Mouse (Mus musculus): ENCODE results near the gene Cyb561. TPM values are rescaled to one million over a fixed set of nuclear protein-coding genes. Genes with fewer than 3 reads are reported as not detected.
A peak's percentile ranks its signal among the peaks of the same experiment; 100 is the strongest.

The Cyb561 gene
- total and polyA plus RNA-seq, 2 experiments from 2014 or later: 7.1 to 11.4 TPM

DNA sequence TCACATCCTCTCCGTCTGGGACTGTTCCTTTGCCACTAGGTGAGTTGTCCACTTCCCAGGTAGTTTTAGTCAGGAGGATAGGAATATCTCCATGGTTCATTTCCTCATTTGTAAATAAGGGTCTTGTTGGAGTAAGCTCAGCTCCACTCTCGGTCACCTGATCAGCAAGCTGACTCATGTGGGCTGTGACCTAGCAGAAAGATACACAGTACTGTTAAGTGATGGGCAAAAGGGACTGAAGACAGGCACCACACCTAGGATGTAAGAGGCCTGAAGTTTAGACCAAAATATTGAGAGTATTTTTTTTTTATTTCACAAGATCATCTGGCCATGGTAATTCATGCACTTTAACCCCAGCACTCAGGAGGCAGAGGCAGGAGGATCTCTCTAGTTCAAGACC lies 32.3 kb downstream of the Cyb561 start:
- H3K27ac ChIP-seq (ENCODE audit: low read depth): no peak overlapping the region
- no peak overlapping the region for H3K9ac ChIP-seq (replicated peaks; ENCODE audit: low read depth, low read length)
- no peaks in the 10 kb centered on the region for H3K9me3 ChIP-seq (replicated peaks; ENCODE audit: control insufficient read depth, low read length)
- no peak overlapping the region for H3K4me2 ChIP-seq (ENCODE audit: low read depth, low read length)
- WGBS: 90% methylated on average over 2 of the region's 2 CpGs
- no peak for TF ChIP-seq CTCF (IDR thresholded peaks at IDR 0.05; ENCODE audit: low read depth)
- TF ChIP-seq EP300 (IDR thresholded peaks at IDR 0.05; ENCODE audit: low read depth): no peak
- ATAC-seq (ENCODE audit: insufficient read depth, low read depth) (no peak), DNase-seq (ENCODE audit: low spot score) (no peak)
- H3K36me3 ChIP-seq (replicated peaks; ENCODE audit: control insufficient read depth, insufficient read depth, low read length): peaks cover 55% of the 10 kb centered on the region
- no peaks in the 10 kb centered on the region for H3K4me1 ChIP-seq (ENCODE audit: control insufficient read depth, insufficient read depth)
- H3K4me3 ChIP-seq (ENCODE audit: low read depth, low read length): no peak overlapping the region
- no peaks in the 10 kb centered on the region for H3K27me3 ChIP-seq (ENCODE audit: control insufficient read depth, insufficient read depth, low read length)

DNA sequence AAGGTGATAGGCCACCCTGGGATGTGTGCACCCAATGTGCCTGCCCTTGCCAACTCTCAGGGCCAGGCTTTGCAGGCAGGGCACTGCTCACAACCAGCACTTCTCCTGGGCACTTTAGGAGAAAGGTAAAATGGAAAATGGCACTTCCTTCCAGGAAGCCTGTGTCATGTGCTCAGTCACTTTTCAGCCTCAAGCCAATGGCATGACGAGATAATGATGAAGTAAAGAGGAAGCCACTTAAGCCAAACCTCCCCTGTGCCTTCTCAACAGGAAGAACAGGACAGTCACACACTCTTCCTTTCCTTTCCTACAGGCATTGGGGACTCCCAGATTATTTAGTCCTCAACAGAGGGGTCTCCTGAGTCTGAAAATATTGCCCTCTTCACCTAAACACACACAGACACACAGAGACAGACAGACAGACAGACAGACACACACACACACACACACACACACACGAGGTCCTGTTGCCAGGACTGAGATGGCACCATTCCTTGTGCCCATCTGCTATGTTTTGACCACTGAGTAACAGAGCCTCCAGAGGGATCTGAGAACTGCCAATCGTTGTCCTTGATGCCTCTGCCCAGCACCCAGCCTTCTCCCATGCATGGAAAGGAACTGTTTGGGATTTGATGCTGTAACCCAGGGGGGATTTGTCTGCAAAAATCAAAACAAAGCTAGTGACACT lies 32.9 kb downstream of the Cyb561 start:
- no peak overlapping the region for H3K4me2 ChIP-seq (ENCODE audit: low read depth, low read length)
- no peak for TF ChIP-seq EP300 (IDR thresholded peaks at IDR 0.05; ENCODE audit: low read depth)
- TF ChIP-seq CTCF (IDR thresholded peaks at IDR 0.05; ENCODE audit: low read depth): no peak
- DNase-seq (ENCODE audit: low spot score) (no peak), ATAC-seq (ENCODE audit: insufficient read depth, low read depth) (no peak)
- 66% methylated on average over 3 of the region's 3 CpGs for WGBS
- H3K36me3 ChIP-seq (replicated peaks; ENCODE audit: control insufficient read depth, insufficient read depth, low read length): peaks cover 55% of the 10 kb centered on the region
- no peak overlapping the region for H3K4me3 ChIP-seq (ENCODE audit: low read depth, low read length)
- H3K27me3 ChIP-seq (ENCODE audit: control insufficient read depth, insufficient read depth, low read length): no peaks in the 10 kb centered on the region
- no peaks in the 10 kb centered on the region for H3K9me3 ChIP-seq (replicated peaks; ENCODE audit: control insufficient read depth, low read length)
- no peak overlapping the region for H3K9ac ChIP-seq (replicated peaks; ENCODE audit: low read depth, low read length)
- H3K27ac ChIP-seq (ENCODE audit: low read depth): no peak overlapping the region
- H3K4me1 ChIP-seq (ENCODE audit: control insufficient read depth, insufficient read depth): no peaks in the 10 kb centered on the region

DNA sequence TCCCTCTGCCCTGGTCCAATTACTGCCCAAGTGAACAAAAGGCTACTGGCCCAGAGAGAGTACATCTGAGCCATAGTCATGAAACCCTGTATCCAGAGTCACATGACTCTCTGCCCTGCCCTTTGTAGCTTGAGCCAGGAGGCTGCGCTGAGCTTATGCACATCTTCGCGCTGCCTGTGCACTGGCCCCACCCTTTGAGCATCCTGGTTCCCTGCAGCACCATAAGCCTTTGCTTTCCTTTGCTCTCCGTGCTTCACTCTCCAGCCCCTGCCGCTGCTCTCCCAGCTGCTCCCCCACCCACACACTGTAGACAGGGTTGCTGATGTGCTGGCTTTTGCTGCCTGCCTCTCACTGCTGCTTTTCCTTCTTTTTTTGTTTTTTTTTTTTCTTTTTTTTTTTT lies 39.6 kb downstream of the Cyb561 start:
- TF ChIP-seq EP300 (IDR thresholded peaks at IDR 0.05; ENCODE audit: low read depth) (no peak), CTCF (IDR thresholded peaks at IDR 0.05; ENCODE audit: low read depth) (no peak)
- H3K4me2 ChIP-seq (ENCODE audit: low read depth, low read length): no peak overlapping the region
- no peak overlapping the region for H3K4me3 ChIP-seq (ENCODE audit: low read depth, low read length)
- peaks cover 33% of the 10 kb centered on the region for H3K36me3 ChIP-seq (replicated peaks; ENCODE audit: control insufficient read depth, insufficient read depth, low read length)
- H3K27me3 ChIP-seq (ENCODE audit: control insufficient read depth, insufficient read depth, low read length): no peaks in the 10 kb centered on the region
- WGBS: 82% methylated on average over 5 of the region's 5 CpGs
- no peak for ATAC-seq (ENCODE audit: insufficient read depth, low read depth)
- no peak overlapping the region for H3K9ac ChIP-seq (replicated peaks; ENCODE audit: low read depth, low read length)
- no peaks in the 10 kb centered on the region for H3K4me1 ChIP-seq (ENCODE audit: control insufficient read depth, insufficient read depth)
- no peaks in the 10 kb centered on the region for H3K9me3 ChIP-seq (replicated peaks; ENCODE audit: control insufficient read depth, low read length)
- no peak overlapping the region for H3K27ac ChIP-seq (ENCODE audit: low read depth)
- DNase-seq (ENCODE audit: low spot score): no peak

DNA sequence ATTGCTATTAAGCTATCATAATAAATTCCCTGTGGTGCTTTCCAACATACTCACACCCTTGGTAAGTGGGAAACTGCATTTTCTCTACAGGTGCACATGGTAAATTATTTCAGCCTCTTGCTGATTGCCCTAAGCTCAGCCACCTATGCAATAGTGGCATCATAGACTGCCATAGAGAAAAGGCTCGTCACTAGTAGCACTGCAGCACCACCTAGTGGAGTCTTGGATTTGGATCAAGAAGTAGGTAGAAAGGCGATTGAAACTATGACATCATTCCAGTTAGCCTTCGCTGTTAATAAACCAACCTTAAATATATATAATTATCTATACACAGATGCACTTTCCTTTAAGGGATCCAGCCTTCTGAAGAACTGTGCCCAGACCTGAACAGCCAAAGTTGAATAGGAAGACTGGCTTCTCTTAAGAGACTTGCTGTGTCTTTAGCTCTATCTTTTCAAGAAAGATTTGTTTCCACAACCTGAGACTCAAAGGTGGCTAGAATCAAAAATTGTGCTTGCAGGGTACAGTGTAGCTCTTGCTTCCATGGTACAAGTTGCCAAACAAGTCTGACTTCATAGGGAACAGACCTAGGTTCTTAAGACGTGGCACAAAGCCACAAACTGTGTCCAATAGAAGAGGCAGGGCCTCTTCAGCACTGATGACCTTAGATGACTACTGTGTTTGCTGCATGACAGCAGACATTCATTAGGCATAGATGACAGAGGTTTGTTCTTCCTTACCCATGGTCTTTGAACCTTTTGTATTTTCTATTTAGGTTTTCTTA lies 41.4 kb downstream of the Cyb561 start:
- H3K27me3 ChIP-seq (ENCODE audit: control insufficient read depth, insufficient read depth, low read length): no peaks in the 10 kb centered on the region
- H3K4me3 ChIP-seq (ENCODE audit: low read depth, low read length): no peak overlapping the region
- no peaks in the 10 kb centered on the region for H3K9me3 ChIP-seq (replicated peaks; ENCODE audit: control insufficient read depth, low read length)
- no peak overlapping the region for H3K4me2 ChIP-seq (ENCODE audit: low read depth, low read length)
- peak; percentile 87 for DNase-seq (ENCODE audit: low spot score)
- no peak overlapping the region for H3K27ac ChIP-seq (ENCODE audit: low read depth)
- no peaks in the 10 kb centered on the region for H3K4me1 ChIP-seq (ENCODE audit: control insufficient read depth, insufficient read depth)
- ATAC-seq (ENCODE audit: insufficient read depth, low read depth): peak; percentile 68; the same call in 1 of the 2 replicates
- 25% methylated on average over 4 of the region's 4 CpGs for WGBS
- peaks cover 22% of the 10 kb centered on the region for H3K36me3 ChIP-seq (replicated peaks; ENCODE audit: control insufficient read depth, insufficient read depth, low read length)
- no peak overlapping the region for H3K9ac ChIP-seq (replicated peaks; ENCODE audit: low read depth, low read length)
- peak; percentile 96 for TF ChIP-seq CTCF (IDR thresholded peaks at IDR 0.05; ENCODE audit: low read depth)
- no peak for TF ChIP-seq EP300 (IDR thresholded peaks at IDR 0.05; ENCODE audit: low read depth)

DNA sequence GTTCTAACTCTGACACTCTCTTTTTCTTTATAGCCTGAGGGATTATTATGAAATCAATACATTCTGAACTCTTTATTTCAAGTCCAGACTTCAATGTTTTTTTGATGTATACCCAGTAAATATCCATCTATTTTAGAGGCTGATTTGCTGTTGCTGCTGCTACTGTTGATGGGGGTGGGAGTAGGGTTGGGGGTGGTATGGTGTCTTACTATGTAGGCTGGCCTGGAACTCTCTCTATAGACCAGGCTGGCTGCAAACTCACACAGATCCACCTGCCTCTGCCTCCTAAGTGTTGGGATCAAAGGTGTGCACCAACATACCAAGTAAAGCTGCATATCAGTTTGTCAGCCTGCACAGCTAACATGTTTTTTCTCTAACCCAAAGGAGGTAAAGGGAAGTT lies 42.0 kb downstream of the Cyb561 start:
- DNase-seq (ENCODE audit: low spot score) (no peak), ATAC-seq (ENCODE audit: insufficient read depth, low read depth) (no peak)
- Histone ChIP-seq H3K4me1 (ENCODE audit: control insufficient read depth, insufficient read depth) (no peaks in the 10 kb centered on the region), H3K36me3 (replicated peaks; ENCODE audit: control insufficient read depth, insufficient read depth, low read length) (peaks cover 20% of the 10 kb centered on the region), H3K27ac (ENCODE audit: low read depth) (no peak overlapping the region), H3K9me3 (replicated peaks; ENCODE audit: control insufficient read depth, low read length) (no peaks in the 10 kb centered on the region), H3K4me3 (ENCODE audit: low read depth, low read length) (no peak overlapping the region), H3K9ac (replicated peaks; ENCODE audit: low read depth, low read length) (no peak overlapping the region), H3K4me2 (ENCODE audit: low read depth, low read length) (no peak overlapping the region), H3K27me3 (ENCODE audit: control insufficient read depth, insufficient read depth, low read length) (no peaks in the 10 kb centered on the region)
- no peak for TF ChIP-seq CTCF (IDR thresholded peaks at IDR 0.05; ENCODE audit: low read depth)
- TF ChIP-seq EP300 (IDR thresholded peaks at IDR 0.05; ENCODE audit: low read depth): no peak
